Mouse (Mus musculus) urinary bladder, adult 2 months (tissue): Measurements from ENCODE around the gene Ngp. TPM values are rescaled to one million over a fixed set of nuclear protein-coding genes. Genes with fewer than 3 reads are reported as not detected.
A peak's percentile ranks its signal among the peaks of the same experiment; 100 is the strongest.
"Not testable (repeated sequence)": the region's sequence is repeated elsewhere in the genome, so short reads cannot be mapped to it uniquely, and the experiment has no call there.

Experiments
- DNase-seq: peaks from one replicate; pipeline ENCODE4 v3.0.0; 2022; ENCODE audit warnings: low spot score
- polyA plus RNA-seq: library from polyadenylated mRNA; depleted of rRNA; stranded (reverse); fragments of >200 nt; gene quantifications from 2 replicates; pipeline ENCODE4 v1.2.3, GENCODE M21; 2012; rRNA removed

Gene Ngp
- 0.06 TPM in 1 of 2 replicates, not detected in the other for polyA plus RNA-seq

- DNase-seq = no peak
Measured at GRCm38 (mm10) chr9:110419511-110420112, at the start of gene Ngp. TSS of gene Ngp (plus strand) at chr9:110419747.

- no peak for DNase-seq
Measured at GRCm38 (mm10) chr9:110369860-110370259, 49.7 kb upstream of the Ngp start.

- no peak for DNase-seq
Measured at GRCm38 (mm10) chr9:110373871-110374270, 45.7 kb upstream of the Ngp start.

GRCm38 (mm10) chr9:110375668-110376067 is 43.9 kb upstream of the Ngp start:
- DNase-seq = no peak

GRCm38 (mm10) chr9:110377655-110378054 is 41.9 kb upstream of the Ngp start:
- not testable (repeated sequence) for DNase-seq

GRCm38 (mm10) chr9:110379361-110379760 is 40.2 kb upstream of the Ngp start:
- no peak for DNase-seq

- no peak for DNase-seq
Measured at GRCm38 (mm10) chr9:110380662-110381061, 38.9 kb upstream of the Ngp start.

GRCm38 (mm10) chr9:110381292-110381691 is 38.3 kb upstream of the Ngp start:
- DNase-seq = no peak

GRCm38 (mm10) chr9:110384369-110384929 is 35.1 kb upstream of the Ngp start:
- no peak for DNase-seq

- no peak for DNase-seq
Measured at GRCm38 (mm10) chr9:110388011-110388410, 31.5 kb upstream of the Ngp start.

GRCm38 (mm10) chr9:110390843-110391242 is 28.7 kb upstream of the Ngp start:
- no peak for DNase-seq

- no peak for DNase-seq
Measured at GRCm38 (mm10) chr9:110393295-110393694, 26.3 kb upstream of the Ngp start.

GRCm38 (mm10) chr9:110400650-110401049 is 18.9 kb upstream of the Ngp start:
- DNase-seq = no peak

- no peak for DNase-seq
Measured at GRCm38 (mm10) chr9:110402731-110403130, 16.8 kb upstream of the Ngp start.

GRCm38 (mm10) chr9:110403240-110403639 is 16.3 kb upstream of the Ngp start:
- DNase-seq = not testable (repeated sequence)

- no peak for DNase-seq
Measured at GRCm38 (mm10) chr9:110407311-110408098, 12.0 kb upstream of the Ngp start.

GRCm38 (mm10) chr9:110408099-110408773 is 11.3 kb upstream of the Ngp start, which contains the start of gene Ptpn23:
TSS of gene Ptpn23 (minus strand) at chr9:110408213.
- DNase-seq = peak; percentile 88

- DNase-seq = peak; percentile 52
Measured at GRCm38 (mm10) chr9:110410908-110411887, 8.3 kb upstream of the Ngp start.

GRCm38 (mm10) chr9:110412926-110413325 is 6.6 kb upstream of the Ngp start:
- no peak for DNase-seq

GRCm38 (mm10) chr9:110413785-110414184 is 5.8 kb upstream of the Ngp start:
- DNase-seq = no peak

- no peak for DNase-seq
Measured at GRCm38 (mm10) chr9:110431241-110431640, 11.7 kb downstream of the Ngp start.
